Mouse (Mus musculus) heart, embryonic 13.5 days (tissue): ENCODE data around the gene Nek6. TPM values are rescaled to one million over a fixed set of nuclear protein-coding genes. Genes with fewer than 3 reads are reported as not detected.

ENCODE experiments used
- ATAC-seq: fragments of 200-750 bp; cut with Nextera tagmentation; 2 replicates; pipeline ENCODE4 v1.8.0; 2017; ENCODE audit warnings: moderate TSS enrichment; ENCODE audit not compliant: insufficient number of reproducible peaks, low FRiP score, low TSS enrichment; ENCODE audit errors: extremely low read depth
- H3K27ac ChIP-seq: fragments of 300-500 bp; sonication (generic); replicated peaks from 2 replicates; pipeline ENCODE4 v1.5.1; 2015; ENCODE audit warnings: moderate library complexity, mild to moderate bottlenecking, inconsistent platforms
- H3K27me3 ChIP-seq: fragments of 300-500 bp; sonication (generic); replicated peaks from 2 replicates; pipeline ENCODE4 v1.6.1; 2015; ENCODE audit warnings: mild to moderate bottlenecking, inconsistent platforms
- H3K36me3 ChIP-seq: fragments of 300-500 bp; sonication (generic); 2 replicates; pipeline ENCODE4 v1.6.1; 2015; ENCODE audit warnings: mild to moderate bottlenecking, inconsistent platforms
- H3K4me1 ChIP-seq: fragments of 300-500 bp; sonication (generic); 2 replicates; pipeline ENCODE4 v1.6.1; 2015; ENCODE audit warnings: inconsistent platforms
- H3K4me2 ChIP-seq: fragments of 300-500 bp; sonication (generic); 2 replicates; pipeline ENCODE4 v1.6.1; 2015; ENCODE audit warnings: inconsistent platforms, mild to moderate bottlenecking, moderate library complexity
- H3K4me3 ChIP-seq: fragments of 300-500 bp; sonication (generic); 2 replicates; pipeline ENCODE4 v1.5.1; 2015; ENCODE audit warnings: moderate library complexity, mild to moderate bottlenecking, inconsistent platforms
- H3K9ac ChIP-seq: fragments of 300-500 bp; sonication (generic); 2 replicates; pipeline ENCODE4 v1.6.1; 2015; ENCODE audit warnings: inconsistent platforms, mild to moderate bottlenecking, moderate library complexity
- H3K9me3 ChIP-seq: fragments of 300-500 bp; sonication (generic); 2 replicates; pipeline ENCODE4 v1.6.1; 2016; ENCODE audit warnings: inconsistent platforms
- WGBS: fragments of 180-500 bp; shearing (Covaris S2); methylation state at CpG from one replicate; pipeline ENCODE4 v1.1.7; 2015; ENCODE audit warnings: mixed read lengths; 5-methylcytosine and 5-hydroxymethylcytosine counted together
- polyA plus RNA-seq: library from polyadenylated mRNA; unstranded; fragments of >200 nt; fragmentation: Nextera tagmentation; extraction: Ambion mirVana; gene quantifications from 2 replicates; pipeline ENCODE4 v1.2.1, GENCODE M21; 2015

Gene Nek6
- polyA plus RNA-seq, 1 experiment from 2014 or later = 74.5 TPM

DNA sequence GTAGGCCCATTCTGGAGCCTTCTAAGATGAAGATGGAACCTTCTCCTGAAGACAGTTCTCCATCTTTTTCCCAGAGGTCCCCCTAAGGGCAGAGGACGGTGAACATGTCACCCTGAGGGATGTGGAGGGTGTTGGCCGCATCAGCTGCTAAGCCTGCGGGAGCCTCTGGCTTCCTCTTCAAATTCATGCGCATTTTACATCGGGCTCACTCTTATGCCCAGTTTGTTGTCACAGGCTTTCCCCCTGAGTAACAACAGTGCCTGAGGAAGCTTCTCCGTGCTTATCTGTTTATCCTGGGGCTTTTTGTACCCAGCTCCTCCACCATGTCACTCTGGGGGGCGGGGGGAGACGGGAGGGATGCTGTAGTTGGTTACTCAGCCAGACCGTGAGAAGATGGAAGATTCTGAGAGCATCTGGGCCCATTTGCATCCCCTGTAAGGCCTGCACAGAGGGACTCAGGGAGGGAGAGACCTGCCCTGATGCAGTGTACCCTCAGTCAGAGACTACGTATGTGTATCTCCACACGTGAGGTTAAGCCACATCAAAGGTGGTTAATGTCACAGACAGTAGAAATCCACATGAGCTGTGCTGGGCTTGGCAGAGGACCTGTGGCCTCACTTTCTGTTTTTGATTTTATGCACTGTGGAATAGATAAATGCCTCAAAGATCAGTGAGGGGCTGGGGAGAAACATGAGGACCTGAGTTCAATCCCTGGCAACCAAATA, 36.5 kb downstream of the Nek6 start:
- 71% methylated on average over 11 of the region's 11 CpGs for WGBS

DNA sequence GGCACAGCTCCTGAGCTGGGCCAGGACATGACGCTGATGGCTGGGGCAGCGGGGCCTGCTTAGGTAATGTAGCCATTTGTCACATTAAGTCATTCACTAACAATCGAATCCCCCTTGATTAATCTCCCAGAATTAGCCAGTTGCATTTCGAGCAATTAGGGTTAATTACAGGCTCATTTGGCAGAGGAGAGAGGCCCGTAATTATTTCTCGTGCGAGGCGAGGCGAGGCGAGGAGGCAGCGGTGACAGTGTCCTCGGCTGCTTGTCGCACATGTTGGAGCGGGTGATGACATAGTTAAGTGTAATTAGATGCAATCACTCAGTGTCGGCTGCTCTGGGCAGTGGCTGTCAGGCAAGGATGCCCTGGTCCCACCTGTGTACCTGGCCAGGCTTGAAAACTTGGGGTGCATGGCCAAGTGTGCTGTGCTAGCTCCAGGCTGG, 40.6 kb downstream of the Nek6 start:
- H3K36me3 ChIP-seq = peaks cover 33% of the 10 kb centered on the region
- H3K4me2 ChIP-seq = no peak overlapping the region
- no peak overlapping the region for H3K4me3 ChIP-seq
- 88% methylated on average over 15 of the region's 15 CpGs for WGBS
- H3K9ac ChIP-seq = no peak overlapping the region
- no peak for ATAC-seq
- no peaks in the 10 kb centered on the region for H3K9me3 ChIP-seq
- peaks cover 42% of the 10 kb centered on the region for H3K4me1 ChIP-seq
- H3K27ac ChIP-seq = no peak overlapping the region
- no peaks in the 10 kb centered on the region for H3K27me3 ChIP-seq

More for the DNA sequence above, 36.5 kb downstream of the Nek6 start:
- H3K4me3 ChIP-seq = no peak overlapping the region
- ATAC-seq = no peak
- no peak overlapping the region for H3K4me2 ChIP-seq
- H3K27ac ChIP-seq = no peak overlapping the region
- H3K27me3 ChIP-seq = no peaks in the 10 kb centered on the region
- no peak overlapping the region for H3K9ac ChIP-seq
- H3K36me3 ChIP-seq = peaks cover 28% of the 10 kb centered on the region
- no peaks in the 10 kb centered on the region for H3K9me3 ChIP-seq
- peaks cover 59% of the 10 kb centered on the region for H3K4me1 ChIP-seq

DNA sequence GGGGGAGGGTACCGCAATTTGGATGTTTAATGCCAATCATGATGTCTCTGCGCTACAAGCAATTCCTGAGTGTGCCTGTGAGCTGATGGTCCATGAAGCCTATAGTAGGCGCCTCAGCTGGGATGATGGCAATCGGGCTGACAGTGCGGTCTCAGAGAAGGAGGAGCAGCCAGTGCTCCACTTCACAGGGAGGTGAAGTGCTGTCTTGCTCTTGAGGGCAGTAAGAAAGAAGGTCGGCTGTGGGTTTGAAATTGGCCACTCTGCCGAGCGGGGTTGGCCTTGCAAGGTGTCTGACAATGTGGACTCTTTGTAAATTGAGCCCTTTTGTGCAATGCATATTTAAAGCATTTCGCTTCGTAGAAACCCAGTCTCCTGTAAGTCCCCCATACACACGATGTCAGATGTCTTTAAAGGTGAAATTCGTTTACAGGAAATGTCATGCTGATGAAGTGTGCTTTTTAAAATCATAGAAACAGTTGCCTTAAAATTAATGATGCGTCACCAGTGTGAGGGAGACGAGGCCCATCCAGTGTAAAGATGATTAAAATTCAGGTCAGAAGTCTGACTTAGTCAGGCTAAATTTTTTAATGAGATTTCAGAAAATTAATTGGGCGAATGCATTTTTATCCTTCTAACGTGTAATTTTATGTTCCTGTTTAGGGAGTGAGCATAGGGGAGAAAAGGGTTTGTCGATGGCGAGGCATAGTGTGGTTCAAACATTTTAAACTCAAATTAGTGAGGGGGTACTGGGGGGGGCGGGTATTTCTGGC, 43.0 kb downstream of the Nek6 start:
- Histone ChIP-seq H3K27me3 (no peaks in the 10 kb centered on the region), H3K4me2 (no peak overlapping the region), H3K4me3 (no peak overlapping the region), H3K27ac (no peak overlapping the region), H3K4me1 (peaks cover 34% of the 10 kb centered on the region), H3K9me3 (no peaks in the 10 kb centered on the region), H3K36me3 (peaks cover 51% of the 10 kb centered on the region), H3K9ac (no peak overlapping the region)
- WGBS = 79% methylated on average over 19 of the region's 19 CpGs
- ATAC-seq = no peak

DNA sequence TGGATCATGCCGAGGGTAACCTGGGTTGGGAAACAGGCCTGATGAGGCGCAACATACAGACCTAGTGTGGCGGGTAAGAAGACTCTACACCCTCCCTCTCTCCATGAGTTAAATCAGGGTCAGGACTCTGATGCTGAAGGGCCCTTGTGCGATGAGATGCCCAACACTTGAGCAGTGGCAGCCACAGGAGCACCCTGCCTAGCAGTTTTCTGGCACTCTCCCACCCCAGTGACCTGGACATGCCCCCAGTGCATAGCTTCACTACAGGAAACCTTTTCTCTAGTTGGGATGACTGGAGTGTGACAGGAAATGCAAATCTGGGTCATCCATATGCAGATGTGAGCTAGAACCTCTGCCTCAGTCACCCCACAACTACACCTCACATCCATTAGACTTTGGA, 44.2 kb downstream of the Nek6 start:
- Histone ChIP-seq H3K9ac (no peak overlapping the region), H3K27me3 (no peaks in the 10 kb centered on the region), H3K9me3 (no peaks in the 10 kb centered on the region), H3K36me3 (peaks cover 57% of the 10 kb centered on the region), H3K4me3 (no peak overlapping the region), H3K4me1 (peaks cover 36% of the 10 kb centered on the region), H3K4me2 (no peak overlapping the region), H3K27ac (no peak overlapping the region)
- no peak for ATAC-seq
- 82% methylated on average over 4 of the region's 4 CpGs for WGBS

DNA sequence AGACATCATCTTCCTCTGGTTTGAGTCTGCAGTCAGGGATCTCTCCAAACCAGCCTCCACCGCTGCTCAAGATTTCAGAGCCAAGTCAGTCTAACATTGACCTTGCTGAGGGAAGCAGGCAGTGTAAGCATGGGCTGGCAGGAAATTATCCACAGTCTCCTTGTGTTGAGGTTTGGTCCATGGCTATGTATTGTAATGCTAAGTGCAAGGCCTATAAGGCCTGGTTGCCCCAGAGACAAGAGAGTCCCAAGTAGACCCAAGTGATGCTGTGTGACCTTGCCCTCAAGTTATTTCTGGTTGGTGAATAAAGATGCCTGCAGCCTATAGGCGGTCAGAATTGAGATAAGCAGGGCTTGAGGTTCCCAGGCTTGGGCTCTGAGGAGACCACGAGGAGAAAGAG, 45.3 kb downstream of the Nek6 start:
- ATAC-seq = no peak
- Histone ChIP-seq H3K4me1 (peaks cover 38% of the 10 kb centered on the region), H3K27me3 (no peaks in the 10 kb centered on the region), H3K9me3 (no peaks in the 10 kb centered on the region), H3K4me2 (no peak overlapping the region), H3K4me3 (no peak overlapping the region), H3K9ac (no peak overlapping the region), H3K36me3 (peaks cover 57% of the 10 kb centered on the region), H3K27ac (no peak overlapping the region)
- WGBS = 64% methylated on average over 3 of the region's 3 CpGs

DNA sequence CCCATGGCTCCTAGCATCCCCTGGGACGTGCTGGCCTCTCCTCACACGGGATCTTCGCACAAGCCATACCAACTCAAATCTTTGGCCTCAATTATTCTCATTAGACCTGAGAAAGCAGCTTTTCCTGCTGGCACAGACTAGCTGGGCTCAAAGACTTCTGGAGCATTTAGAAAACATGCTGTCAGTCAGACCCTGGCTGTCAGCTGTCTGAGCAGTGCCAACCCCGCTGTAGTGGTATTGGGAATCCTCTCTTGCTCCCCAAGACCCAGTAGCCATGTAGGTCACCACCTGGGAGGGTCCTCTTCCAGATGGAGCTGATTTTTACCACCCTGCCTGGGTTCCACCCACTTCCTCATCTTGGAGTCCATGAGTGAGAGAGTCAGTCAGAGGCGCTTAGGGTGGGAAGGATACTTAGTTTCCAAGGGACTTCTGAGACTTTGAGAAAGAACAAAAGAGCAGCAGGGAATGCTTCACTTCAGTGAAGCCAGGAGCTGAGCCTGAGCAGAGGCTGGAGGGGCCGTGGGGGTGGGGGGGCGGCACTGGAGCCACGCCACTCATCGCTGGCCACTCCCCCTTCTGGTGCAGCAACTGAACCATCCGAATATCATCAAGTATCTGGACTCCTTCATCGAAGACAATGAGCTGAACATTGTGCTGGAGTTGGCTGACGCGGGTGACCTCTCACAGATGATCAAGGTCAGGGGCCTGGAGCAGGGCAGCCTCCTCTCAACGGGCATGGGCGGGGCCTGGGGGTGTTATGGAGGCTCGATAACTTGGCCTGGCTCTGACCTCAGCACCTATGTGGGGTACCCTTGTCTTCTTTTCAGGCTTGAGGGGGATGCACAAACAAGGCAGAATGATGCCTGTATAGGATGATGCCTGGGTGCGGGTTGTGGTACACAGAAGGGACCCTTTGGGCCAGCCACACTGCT, 49.1 kb downstream of the Nek6 start:
- Histone ChIP-seq H3K4me1 (peaks cover 29% of the 10 kb centered on the region), H3K4me3 (no peak overlapping the region), H3K9ac (peak overlapping the region; percentile 39; the same call in 1 of the 2 replicates), H3K9me3 (no peaks in the 10 kb centered on the region), H3K27me3 (no peaks in the 10 kb centered on the region), H3K36me3 (peaks cover 66% of the 10 kb centered on the region), H3K27ac (no peak overlapping the region), H3K4me2 (no peak overlapping the region)
- 68% methylated on average over 17 of the region's 17 CpGs for WGBS
- no peak for ATAC-seq

DNA sequence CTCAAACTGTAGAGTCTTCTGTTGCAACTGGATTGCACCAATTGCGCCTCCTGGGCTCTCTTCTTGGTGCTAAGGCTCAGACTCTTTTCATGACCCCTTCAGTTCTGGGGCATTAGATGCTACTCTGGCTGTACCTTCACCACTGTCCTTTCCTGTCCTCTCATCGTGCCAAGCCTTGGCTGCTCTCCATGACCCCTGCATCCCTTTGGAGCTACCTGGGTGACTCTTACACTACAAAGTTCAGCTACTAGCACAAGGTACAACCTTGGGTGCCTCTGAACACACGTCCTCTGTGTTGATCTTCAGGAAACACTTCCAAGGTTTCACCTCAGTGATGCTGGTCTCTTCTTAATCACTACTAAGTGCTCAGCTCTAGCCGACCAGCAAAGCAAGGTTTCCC, 51.2 kb downstream of the Nek6 start:
- Histone ChIP-seq H3K9me3 (no peaks in the 10 kb centered on the region), H3K4me1 (peaks cover 11% of the 10 kb centered on the region; the same call in 1 of the 2 replicates), H3K4me3 (no peak overlapping the region), H3K9ac (no peak overlapping the region), H3K27me3 (no peaks in the 10 kb centered on the region), H3K36me3 (peaks cover 72% of the 10 kb centered on the region), H3K4me2 (no peak overlapping the region), H3K27ac (no peak overlapping the region)
- ATAC-seq = no peak
- WGBS = 89% methylated on average over 4 of the region's 4 CpGs

DNA sequence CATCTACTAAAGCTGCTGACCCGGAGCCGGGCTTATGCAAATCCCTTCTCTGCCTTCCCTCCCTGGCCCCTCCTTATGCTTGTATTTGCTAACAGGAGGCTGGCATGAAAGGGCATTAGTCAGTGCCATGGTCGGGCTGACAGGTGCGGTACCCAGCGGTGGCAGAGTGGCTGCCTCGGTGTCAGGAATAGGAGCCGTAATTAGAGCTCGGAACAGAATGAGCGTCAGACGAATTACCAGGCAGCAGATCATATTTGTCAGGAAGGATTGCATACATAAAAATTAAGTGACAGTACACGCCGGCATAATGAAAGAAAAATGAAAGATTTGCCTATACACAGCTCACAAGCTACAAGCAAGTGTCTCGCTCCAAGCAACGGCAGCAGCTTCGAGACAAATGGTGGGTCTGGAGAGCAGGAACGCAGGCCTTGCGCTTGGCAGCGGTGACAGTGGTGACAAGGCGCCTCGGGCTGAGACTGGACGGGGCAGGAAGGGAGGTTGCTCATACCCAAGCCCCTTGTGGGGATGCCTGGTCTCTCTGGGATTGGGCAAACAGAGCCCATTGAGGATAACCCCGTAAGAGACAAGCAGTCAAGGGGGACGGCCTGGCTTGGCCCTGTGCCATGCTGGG, 60.6 kb downstream of the Nek6 start:
- Histone ChIP-seq H3K27ac (no peak overlapping the region), H3K4me2 (no peak overlapping the region), H3K4me1 (no peaks in the 10 kb centered on the region), H3K9ac (no peak overlapping the region), H3K27me3 (no peaks in the 10 kb centered on the region), H3K36me3 (peaks cover 94% of the 10 kb centered on the region), H3K9me3 (no peaks in the 10 kb centered on the region), H3K4me3 (no peak overlapping the region)
- WGBS = 86% methylated on average over 23 of the region's 23 CpGs
- no peak for ATAC-seq

DNA sequence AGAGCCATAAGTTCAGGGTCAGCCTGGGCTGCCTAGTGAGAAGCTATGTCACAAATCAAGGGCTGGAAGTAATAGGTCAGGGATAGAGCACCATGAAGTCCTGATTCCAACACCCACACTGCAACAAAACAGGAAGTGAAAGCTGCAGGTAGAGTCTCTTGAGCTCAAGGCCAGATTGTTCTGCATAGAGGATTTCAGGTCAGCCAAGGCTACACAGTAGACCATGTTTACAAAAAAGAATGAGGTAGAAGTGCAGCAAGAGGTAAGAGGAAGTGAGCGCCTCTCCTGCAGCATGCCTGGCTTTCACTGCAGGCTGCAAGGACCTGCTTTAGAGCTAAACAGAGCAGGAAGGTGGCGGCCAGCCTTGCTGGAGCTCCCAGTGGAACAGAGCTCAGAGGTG, 63.3 kb downstream of the Nek6 start:
- H3K27me3 ChIP-seq = no peaks in the 10 kb centered on the region
- ATAC-seq = no peak
- peaks cover under 1% of the 10 kb centered on the region; the same call in 1 of the 2 replicates for H3K4me1 ChIP-seq
- no peak overlapping the region for H3K4me2 ChIP-seq
- WGBS = 95% methylated on average over 2 of the region's 2 CpGs
- peaks cover 94% of the 10 kb centered on the region for H3K36me3 ChIP-seq
- no peak overlapping the region for H3K4me3 ChIP-seq
- no peak overlapping the region for H3K27ac ChIP-seq
- H3K9ac ChIP-seq = no peak overlapping the region
- no peaks in the 10 kb centered on the region for H3K9me3 ChIP-seq

DNA sequence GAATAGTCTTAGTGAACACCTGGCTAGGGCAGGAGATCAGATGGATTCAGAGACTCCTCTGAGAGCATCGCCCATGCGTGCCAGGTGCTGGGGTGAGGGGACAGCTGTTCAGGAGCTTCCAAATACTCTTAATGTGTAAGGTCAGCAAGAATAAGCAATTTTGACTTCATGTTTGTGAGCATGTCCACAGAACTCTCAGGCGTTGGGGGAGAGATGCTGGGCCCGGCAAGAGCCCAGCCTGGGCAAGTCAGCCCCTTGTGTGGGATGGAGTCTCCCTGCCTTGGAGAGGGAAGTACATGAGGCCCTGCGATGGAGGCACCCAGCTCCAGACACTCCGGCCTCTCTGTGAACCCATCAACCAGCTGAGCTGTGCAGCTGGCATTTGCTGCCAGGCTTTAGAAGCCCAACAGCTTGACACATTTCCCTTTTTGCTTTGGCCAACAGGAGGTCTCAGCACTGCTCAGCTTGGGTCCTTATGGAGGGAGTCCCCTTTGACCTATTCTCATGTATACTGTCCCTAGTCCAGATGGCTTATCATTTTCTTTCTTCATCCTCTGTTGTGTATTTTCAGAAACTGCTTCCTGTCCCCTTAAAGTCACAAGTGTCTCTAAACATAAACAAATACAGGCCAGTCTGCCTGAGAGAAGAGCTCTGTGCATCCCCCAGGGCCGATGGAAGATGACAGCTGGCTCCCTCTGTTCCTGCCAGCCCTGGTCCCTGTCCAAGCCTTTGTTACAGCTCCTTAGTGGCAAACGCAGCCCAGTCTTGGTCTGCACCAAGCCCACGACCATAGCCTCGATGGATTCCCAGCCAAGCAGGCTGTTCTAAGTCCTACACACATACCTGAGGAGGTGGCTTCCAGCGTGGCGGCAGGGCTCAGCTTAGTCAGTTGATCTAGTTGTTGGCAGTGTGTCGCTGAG, 67.4 kb downstream of the Nek6 start:
- peaks cover 19% of the 10 kb centered on the region; the same call in 1 of the 2 replicates for H3K4me1 ChIP-seq
- H3K4me3 ChIP-seq = no peak overlapping the region
- no peaks in the 10 kb centered on the region for H3K9me3 ChIP-seq
- H3K27ac ChIP-seq = no peak overlapping the region
- peaks cover 87% of the 10 kb centered on the region for H3K36me3 ChIP-seq
- 64% methylated on average over 13 of the region's 13 CpGs for WGBS
- H3K9ac ChIP-seq = no peak overlapping the region
- H3K4me2 ChIP-seq = no peak overlapping the region
- ATAC-seq = no peak
- no peaks in the 10 kb centered on the region for H3K27me3 ChIP-seq
